Mouse (Mus musculus) forebrain, embryonic 16.5 days (tissue): Measurements from ENCODE around the gene Lemd2. TPM values are rescaled to one million over a fixed set of nuclear protein-coding genes. Genes with fewer than 3 reads are reported as not detected.

Source experiments
- ATAC-seq: fragments of 200-750 bp; cut with Nextera tagmentation; 2 replicates; pipeline ENCODE4 v1.8.0; 2017; ENCODE audit warnings: mild to moderate bottlenecking, moderate library complexity
- H3K27ac ChIP-seq: fragments of 300-500 bp; sonication (generic); 2 replicates; pipeline ENCODE4 v1.5.1; 2014; ENCODE audit warnings: low read length, control low read depth
- H3K27me3 ChIP-seq: fragments of 300-500 bp; sonication (generic); replicated peaks from 2 replicates; pipeline ENCODE4 v1.6.1; 2014; ENCODE audit warnings: low read length; ENCODE audit not compliant: control insufficient read depth, insufficient read depth
- H3K36me3 ChIP-seq: fragments of 300-500 bp; sonication (generic); 2 replicates; pipeline ENCODE4 v1.6.1; 2014; ENCODE audit not compliant: control insufficient read depth, insufficient read depth
- H3K4me1 ChIP-seq: fragments of 300-500 bp; sonication (generic); replicated peaks from 2 replicates; pipeline ENCODE4 v1.6.1; 2014; ENCODE audit warnings: low read length; ENCODE audit not compliant: control insufficient read depth, insufficient read depth
- H3K4me2 ChIP-seq: fragments of 300-500 bp; sonication (generic); 2 replicates; pipeline ENCODE4 v1.6.1; 2014; ENCODE audit warnings: mild to moderate bottlenecking, low read length, control low read depth
- H3K4me3 ChIP-seq: fragments of 300-500 bp; sonication (generic); replicated peaks from 2 replicates; pipeline ENCODE4 v1.5.1; 2014; ENCODE audit warnings: mild to moderate bottlenecking, low read length, control low read depth
- H3K9ac ChIP-seq: fragments of 300-500 bp; sonication (generic); replicated peaks from 2 replicates; pipeline ENCODE4 v1.6.1; 2014; ENCODE audit warnings: low read depth, low read length, control low read depth
- H3K9me3 ChIP-seq: fragments of 300-500 bp; sonication (generic); 2 replicates; pipeline ENCODE4 v1.6.1; 2016; ENCODE audit warnings: low read length; ENCODE audit not compliant: control insufficient read depth
- WGBS: fragments of 180-500 bp; shearing (Covaris S2); extraction: QIAGEN DNeasy Blood & Tissue Kit; methylation state at CpG from one replicate; pipeline ENCODE4 v1.1.7; 2014; 5-methylcytosine and 5-hydroxymethylcytosine counted together
- polyA plus RNA-seq: library from polyadenylated mRNA; unstranded; fragments of >200 nt; fragmentation: Nextera tagmentation; extraction: Ambion mirVana; gene quantifications from 2 replicates; pipeline ENCODE4 v1.2.1, GENCODE M21; 2015

Lemd2 gene
- polyA plus RNA-seq, 1 experiment from 2014 or later: 26.4 TPM

GRCm38 (mm10) chr17:27212768-27213525, 8.7 kb upstream of the Lemd2 start:
- Histone ChIP-seq H3K9ac (no peak overlapping the region), H3K27ac (no peak overlapping the region), H3K9me3 (no peaks in the 10 kb centered on the region), H3K36me3 (no peaks in the 10 kb centered on the region), H3K4me3 (no peak overlapping the region), H3K4me2 (no peak overlapping the region), H3K4me1 (no peaks in the 10 kb centered on the region), H3K27me3 (peaks cover 4% of the 10 kb centered on the region; the same call in 1 of the 2 replicates)
- peak; percentile 84 for ATAC-seq
- WGBS: 4% methylated on average over 11 of the region's 11 CpGs

GRCm38 (mm10) chr17:27212006-27212405, 7.7 kb upstream of the Lemd2 start:
- H3K27me3 ChIP-seq: peaks cover 4% of the 10 kb centered on the region; the same call in 1 of the 2 replicates
- no peak overlapping the region for H3K27ac ChIP-seq
- no peaks in the 10 kb centered on the region for H3K9me3 ChIP-seq
- 30% methylated on average over 6 of the region's 6 CpGs for WGBS
- 0 out of 2 replicates have a peak, but pooled peaks cover 2% of the 10 kb centered on the region for H3K4me1 ChIP-seq
- no peak overlapping the region for H3K4me3 ChIP-seq
- H3K9ac ChIP-seq: no peak overlapping the region
- H3K36me3 ChIP-seq: no peaks in the 10 kb centered on the region
- ATAC-seq: no peak
- no peak overlapping the region for H3K4me2 ChIP-seq

- WGBS: 75% methylated on average over 11 of the region's 11 CpGs
- no peaks in the 10 kb centered on the region for H3K36me3 ChIP-seq
Observed at GRCm38 (mm10) chr17:27207113-27207707, 2.9 kb upstream of the Lemd2 start.

GRCm38 (mm10) chr17:27203358-27204074, 753 bp downstream of the Lemd2 start:
- H3K4me3 ChIP-seq: peak overlapping the region; percentile 85
- H3K4me1 ChIP-seq: peaks cover 18% of the 10 kb centered on the region
- H3K27me3 ChIP-seq: no peaks in the 10 kb centered on the region
- peak overlapping the region; percentile 96 for H3K9ac ChIP-seq
- peaks cover 17% of the 10 kb centered on the region for H3K36me3 ChIP-seq
- peak overlapping the region; percentile 94 for H3K27ac ChIP-seq
- no peaks in the 10 kb centered on the region for H3K9me3 ChIP-seq
- peak; percentile 62 for ATAC-seq
- H3K4me2 ChIP-seq: peak overlapping the region; percentile 88
- under 1% methylated on average over 66 of the region's 74 CpGs for WGBS

More at GRCm38 (mm10) chr17:27207113-27207707, 2.9 kb upstream of the Lemd2 start:
- H3K9ac ChIP-seq: no peak overlapping the region
- no peak overlapping the region for H3K4me3 ChIP-seq
- no peak overlapping the region for H3K4me2 ChIP-seq
- no peak for ATAC-seq
- peaks cover 16% of the 10 kb centered on the region for H3K4me1 ChIP-seq
- H3K27ac ChIP-seq: no peak overlapping the region
- peaks cover 3% of the 10 kb centered on the region; the same call in 1 of the 2 replicates for H3K27me3 ChIP-seq
- H3K9me3 ChIP-seq: no peaks in the 10 kb centered on the region

GRCm38 (mm10) chr17:27202919-27203357, 1.3 kb downstream of the Lemd2 start:
- Histone ChIP-seq H3K9ac (peak overlapping the region; percentile 96), H3K4me1 (peaks cover 18% of the 10 kb centered on the region), H3K4me2 (peak overlapping the region; percentile 88), H3K36me3 (peaks cover 20% of the 10 kb centered on the region), H3K4me3 (peak overlapping the region; percentile 85), H3K27me3 (no peaks in the 10 kb centered on the region), H3K27ac (peak overlapping the region; percentile 94), H3K9me3 (no peaks in the 10 kb centered on the region)
- no peak for ATAC-seq
- WGBS: 50% methylated on average over 13 of the region's 14 CpGs

GRCm38 (mm10) chr17:27201981-27202380, 2.3 kb downstream of the Lemd2 start:
- Histone ChIP-seq H3K4me2 (no peak overlapping the region), H3K36me3 (peaks cover 21% of the 10 kb centered on the region), H3K27me3 (no peaks in the 10 kb centered on the region), H3K27ac (no peak overlapping the region), H3K4me3 (no peak overlapping the region), H3K9ac (no peak overlapping the region), H3K4me1 (peaks cover 16% of the 10 kb centered on the region), H3K9me3 (no peaks in the 10 kb centered on the region)
- ATAC-seq: no peak
- WGBS: 92% methylated on average over 2 of the region's 2 CpGs

GRCm38 (mm10) chr17:27200801-27201200, 3.5 kb downstream of the Lemd2 start:
- no peak for ATAC-seq

GRCm38 (mm10) chr17:27199864-27200263, 4.4 kb downstream of the Lemd2 start:
- H3K4me3 ChIP-seq: no peak overlapping the region
- WGBS: 74% methylated on average over 7 of the region's 7 CpGs
- no peak overlapping the region for H3K9ac ChIP-seq
- H3K9me3 ChIP-seq: no peaks in the 10 kb centered on the region
- no peak overlapping the region for H3K4me2 ChIP-seq
- peaks cover 16% of the 10 kb centered on the region for H3K4me1 ChIP-seq
- H3K36me3 ChIP-seq: peaks cover 21% of the 10 kb centered on the region
- H3K27ac ChIP-seq: no peak overlapping the region
- H3K27me3 ChIP-seq: no peaks in the 10 kb centered on the region
- ATAC-seq: no peak

More at GRCm38 (mm10) chr17:27200801-27201200, 3.5 kb downstream of the Lemd2 start:
- Histone ChIP-seq H3K27me3 (no peaks in the 10 kb centered on the region), H3K9ac (no peak overlapping the region), H3K4me3 (no peak overlapping the region), H3K4me2 (no peak overlapping the region), H3K9me3 (no peaks in the 10 kb centered on the region), H3K4me1 (peaks cover 16% of the 10 kb centered on the region), H3K27ac (no peak overlapping the region), H3K36me3 (peaks cover 21% of the 10 kb centered on the region)
- 84% methylated on average over 11 of the region's 11 CpGs for WGBS

GRCm38 (mm10) chr17:27199205-27199604, 5.1 kb downstream of the Lemd2 start:
- Histone ChIP-seq H3K27me3 (no peaks in the 10 kb centered on the region), H3K9me3 (no peaks in the 10 kb centered on the region), H3K4me1 (peaks cover 12% of the 10 kb centered on the region), H3K4me3 (no peak overlapping the region), H3K4me2 (no peak overlapping the region), H3K27ac (no peak overlapping the region), H3K9ac (no peak overlapping the region), H3K36me3 (peaks cover 21% of the 10 kb centered on the region)
- ATAC-seq: no peak
- WGBS: 97% methylated on average over 9 of the region's 9 CpGs
